ENCODE assay signal across 15 mouse cellular contexts in genomic region chr4:88187649-88188048, GRCm38 (mm10).
"Had no signal": no experiment of that assay in that cellular context is flagged by ENCODE, and none has a peak within 500 bp of the region (broad histone marks: within the 10 kb centered on the region; RNA-seq: fewer than 3 reads in every experiment).

No protein-coding gene starts in this region.

- H3K9ac ChIP-seq: intestine, embryonic 15.5 days; liver, embryonic 13.5 days; midbrain, embryonic 12.5 days; midbrain, embryonic 15.5 days; neural tube, embryonic 13.5 days had no signal

- H3K27me3 ChIP-seq: intestine, embryonic 15.5 days; liver, embryonic 13.5 days; midbrain, embryonic 12.5 days; midbrain, embryonic 15.5 days; neural tube, embryonic 13.5 days had no signal

- H3K9me3 ChIP-seq: intestine, embryonic 15.5 days; liver, embryonic 13.5 days; midbrain, embryonic 12.5 days; midbrain, embryonic 15.5 days; neural tube, embryonic 13.5 days had no signal

- DNase-seq: kidney, adult 11 months; kidney, adult 8-10 months; kidney, postnatal 14 days; layer of hippocampus, adult 9-11 months; liver, embryonic 13.5 days; lung, postnatal 14 days; lung, postnatal 4 days; thymus, adult 2 months; thymus, postnatal 14 days; thymus, postnatal 4 days had no signal

- H3K4me2 ChIP-seq: intestine, embryonic 15.5 days; liver, embryonic 13.5 days; midbrain, embryonic 12.5 days; midbrain, embryonic 15.5 days; neural tube, embryonic 13.5 days had no signal

- H3K36me3 ChIP-seq: intestine, embryonic 15.5 days; liver, embryonic 13.5 days; midbrain, embryonic 15.5 days; neural tube, embryonic 13.5 days had no signal

- H3K4me3 ChIP-seq: intestine, embryonic 15.5 days; layer of hippocampus, adult 2 months; liver, embryonic 13.5 days; midbrain, embryonic 12.5 days; midbrain, embryonic 15.5 days; neural tube, embryonic 13.5 days had no signal

- H3K4me1 ChIP-seq: intestine, embryonic 15.5 days; liver, embryonic 13.5 days; midbrain, embryonic 15.5 days; neural tube, embryonic 13.5 days had no signal

- H3K27ac ChIP-seq: intestine, embryonic 15.5 days; layer of hippocampus, adult 2 months; liver, embryonic 13.5 days; midbrain, embryonic 12.5 days; midbrain, embryonic 15.5 days; neural tube, embryonic 13.5 days had no signal

- ATAC-seq: intestine, embryonic 15.5 days; midbrain, embryonic 15.5 days had no signal
